Mouse (Mus musculus): ENCODE results near the gene Avp.
"Not testable (repeated sequence)": the region's sequence is repeated elsewhere in the genome, so short reads cannot be mapped to it uniquely, and the experiment has no call there.

The Avp gene

DNA sequence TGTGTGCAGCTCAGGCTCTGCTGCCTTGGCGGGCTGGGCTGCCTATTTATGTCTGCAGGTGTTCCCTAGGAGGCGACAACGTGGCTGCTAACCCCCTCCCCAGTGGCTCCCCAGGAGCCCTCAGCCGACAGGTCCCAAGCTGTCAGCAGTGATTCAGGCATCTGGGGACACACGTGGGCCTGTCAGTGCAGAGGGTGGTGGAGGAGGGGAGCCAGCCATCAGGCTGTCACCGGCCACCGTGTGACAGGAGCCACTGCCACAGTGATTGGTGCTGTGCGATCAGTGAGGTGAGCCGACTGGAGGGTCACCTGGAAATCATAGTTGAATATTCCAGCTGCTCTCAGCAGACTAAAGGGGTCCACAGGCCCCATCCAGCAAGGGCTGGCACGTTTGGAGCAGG is at the start of gene Avp:
TSS of gene Avp (minus strand) at position 3 of the 400 bp plus-strand sequence.
- DNase-seq (ENCODE audit: low read depth in 2 of 2, low spot score in 2 of 2), result no peak

DNA sequence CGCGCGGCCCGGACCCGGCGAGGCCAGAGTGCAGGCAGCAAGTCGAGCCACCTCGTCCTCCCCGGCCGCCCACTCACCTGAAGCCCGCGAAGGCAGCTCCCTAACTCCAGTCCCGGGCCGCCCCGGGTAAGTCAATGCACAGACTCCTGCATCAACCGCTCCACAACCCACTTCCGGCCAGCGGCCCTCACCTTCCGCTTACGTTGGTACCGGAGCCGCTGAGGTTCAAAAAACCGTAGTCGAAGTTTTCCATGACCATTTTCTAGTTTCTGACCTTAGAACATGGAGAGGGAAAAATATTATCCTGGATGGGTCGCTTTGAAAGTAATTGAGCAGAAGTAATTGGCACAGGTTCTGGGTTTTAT is 47.5 kb upstream of the Avp start, which contains the start of the genes Fastkd5 and Ubox5:
TSS of gene Fastkd5 (minus strand) at position 189 of the 365 bp plus-strand sequence.
TSS of gene Ubox5 (minus strand) at position 200 of the 365 bp plus-strand sequence.
- peak; percentile 61 to 72 for DNase-seq (ENCODE audit: low read depth in 2 of 2, low spot score in 2 of 2)

DNA sequence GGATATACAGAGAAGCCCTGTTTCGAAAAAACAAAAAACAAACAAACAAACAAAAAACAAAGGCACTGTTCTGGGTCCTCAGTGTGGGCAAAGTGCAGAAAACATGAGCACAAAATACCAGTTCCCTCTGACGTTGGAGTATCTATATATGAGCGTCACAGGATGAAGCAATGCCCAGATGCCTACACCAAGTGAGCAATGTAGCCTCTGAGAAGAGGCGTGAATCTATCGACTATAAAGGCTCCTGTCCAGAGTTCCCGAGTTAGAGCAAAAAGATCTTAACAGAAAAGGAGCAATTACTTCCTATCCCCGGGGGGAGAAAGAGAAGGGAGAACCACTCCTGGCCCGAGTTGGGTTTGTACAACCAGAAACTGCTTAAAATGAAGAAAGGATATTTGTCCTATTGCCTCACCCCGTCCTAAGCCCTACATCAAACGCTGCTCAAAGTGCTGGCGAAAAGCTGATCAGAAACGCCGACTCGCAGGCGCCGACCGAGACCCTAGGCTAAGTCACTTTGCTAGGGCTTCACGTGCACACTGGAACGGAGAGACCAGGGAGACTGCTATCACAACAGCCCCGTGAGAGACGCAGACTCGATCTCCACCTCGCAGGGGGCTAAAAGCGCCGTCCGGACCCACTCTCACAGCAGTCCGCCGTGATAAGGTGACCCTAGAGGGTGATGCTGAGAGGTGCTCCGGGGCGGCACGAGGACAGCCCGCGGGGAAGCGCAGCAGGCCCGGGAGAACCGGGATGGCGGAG is 46.9 kb upstream of the Avp start:
- no peak for DNase-seq (ENCODE audit: low read depth in 2 of 2, low spot score in 2 of 2)

DNA sequence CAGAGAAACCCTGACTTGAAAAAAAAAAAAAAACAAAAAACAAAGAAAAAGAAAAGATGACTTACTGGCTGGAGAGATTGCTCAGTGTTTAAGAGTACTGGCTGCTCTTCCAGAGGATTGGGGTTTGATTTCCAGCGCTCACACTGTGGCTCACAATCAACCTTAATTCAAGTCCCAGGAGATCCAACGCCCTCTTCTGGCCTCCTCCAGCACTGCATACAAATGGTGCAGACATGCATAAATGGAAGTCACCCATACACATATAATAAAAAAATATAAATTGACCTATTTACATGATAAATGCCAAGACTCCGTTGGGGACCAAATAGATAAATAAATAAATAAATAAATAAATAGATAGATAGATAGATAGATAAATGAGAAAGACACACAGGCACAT is 46.1 kb upstream of the Avp start:
- no peak for DNase-seq (ENCODE audit: low read depth in 2 of 2, low spot score in 2 of 2)

DNA sequence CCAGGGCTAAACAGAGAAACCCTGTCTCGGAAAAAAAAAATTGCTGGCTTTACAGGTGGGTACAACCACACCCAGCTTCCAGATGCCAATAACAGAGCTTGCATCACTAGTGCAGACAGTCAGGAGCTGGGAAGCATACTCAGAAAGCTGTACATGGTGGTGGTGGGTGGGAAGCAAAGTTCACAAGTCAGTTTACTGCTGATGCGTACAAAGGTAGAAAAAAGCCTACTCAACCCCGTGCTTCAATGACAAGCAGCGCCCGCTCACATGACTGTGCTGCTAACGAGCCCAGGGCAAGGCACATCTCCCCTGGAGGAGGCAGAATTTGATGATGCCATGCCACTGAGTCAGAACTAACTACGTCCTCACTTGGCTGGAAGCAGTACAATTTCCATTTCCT is 36.6 kb upstream of the Avp start:
- no peak for DNase-seq (ENCODE audit: low read depth in 2 of 2, low spot score in 2 of 2)

DNA sequence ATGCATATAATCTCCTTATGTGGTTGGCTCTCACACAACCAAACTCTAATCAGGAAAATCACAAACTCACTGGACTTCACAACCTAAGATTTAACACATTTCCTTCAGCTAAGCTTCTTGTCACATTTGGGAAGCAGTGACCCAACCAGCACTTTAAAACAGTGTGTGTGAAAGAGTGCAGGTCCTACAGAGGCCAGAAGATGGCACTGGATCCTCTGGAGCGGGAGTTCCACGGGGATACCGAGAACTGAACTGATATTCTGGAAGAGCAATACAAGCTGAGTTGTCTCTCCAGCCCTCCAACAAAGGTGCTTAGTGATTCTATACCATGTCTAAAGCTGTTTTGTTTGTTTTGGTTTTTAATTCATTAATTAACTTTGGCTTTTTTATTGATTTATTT is 30.7 kb upstream of the Avp start:
- DNase-seq (ENCODE audit: low read depth in 2 of 2, low spot score in 2 of 2), result peak in 1 of 2 experiments; percentile 18

DNA sequence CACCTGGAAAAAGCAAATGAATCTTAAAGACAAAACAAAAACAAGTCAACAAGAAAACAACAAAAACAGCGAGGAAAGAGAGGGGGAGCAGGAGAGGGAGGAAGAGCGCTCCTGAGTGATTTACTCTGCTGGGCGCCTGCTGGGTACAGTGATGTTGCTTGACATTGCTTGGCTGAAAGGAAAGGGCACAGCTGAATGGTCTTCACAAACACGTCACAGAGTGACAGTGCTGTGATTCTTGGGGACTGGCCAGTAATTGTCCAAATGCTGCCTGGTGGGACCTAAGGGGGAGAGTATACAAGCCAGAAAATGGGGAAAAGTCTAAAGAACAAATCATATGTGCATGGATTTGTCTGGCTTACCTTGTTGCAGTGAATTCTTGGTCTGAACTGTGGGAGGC is 19.8 kb upstream of the Avp start:
- DNase-seq (ENCODE audit: low read depth in 2 of 2, low spot score in 2 of 2), result no peak

DNA sequence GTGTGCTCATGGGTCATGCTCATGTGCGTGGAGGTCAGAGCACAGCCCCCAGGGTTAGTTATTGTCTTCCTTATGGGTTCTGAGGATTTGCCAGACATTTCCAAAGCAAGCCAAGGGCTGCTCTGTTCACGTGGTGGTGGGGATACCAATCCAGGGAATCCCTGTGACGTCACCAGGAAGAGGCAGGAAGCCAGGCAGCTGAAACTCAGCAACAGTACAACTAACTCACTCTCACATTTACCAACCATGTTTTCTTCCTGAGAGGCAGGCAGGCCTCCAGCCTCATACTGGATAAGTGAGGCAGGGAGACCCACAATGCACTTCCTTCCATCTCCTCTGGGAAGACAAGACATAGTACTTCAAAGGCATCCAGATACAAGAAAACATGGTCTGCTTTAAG is 16.0 kb upstream of the Avp start:
- DNase-seq (ENCODE audit: low read depth in 2 of 2, low spot score in 2 of 2), result no peak

DNA sequence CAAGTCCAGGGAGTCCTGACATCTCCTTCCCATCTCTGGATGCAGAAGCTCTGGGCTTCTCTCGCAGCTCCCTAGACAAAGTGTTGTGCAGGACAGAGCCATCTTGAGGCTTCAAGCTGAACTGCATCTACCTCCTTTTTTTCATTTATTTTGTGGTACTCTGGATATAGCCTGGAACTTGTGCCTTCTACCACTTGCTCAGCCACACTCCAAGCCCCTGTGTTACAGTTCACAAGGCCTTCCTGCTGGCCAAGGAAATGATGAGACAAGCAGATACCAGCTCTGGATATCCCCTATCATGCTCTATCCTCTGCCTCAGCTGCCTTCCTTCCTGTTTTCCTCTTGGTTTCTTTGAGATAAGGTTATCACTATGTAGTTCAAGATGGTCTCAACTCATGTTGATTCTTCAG is 15.3 kb upstream of the Avp start:
- no peak for DNase-seq (ENCODE audit: low read depth in 2 of 2, low spot score in 2 of 2)

DNA sequence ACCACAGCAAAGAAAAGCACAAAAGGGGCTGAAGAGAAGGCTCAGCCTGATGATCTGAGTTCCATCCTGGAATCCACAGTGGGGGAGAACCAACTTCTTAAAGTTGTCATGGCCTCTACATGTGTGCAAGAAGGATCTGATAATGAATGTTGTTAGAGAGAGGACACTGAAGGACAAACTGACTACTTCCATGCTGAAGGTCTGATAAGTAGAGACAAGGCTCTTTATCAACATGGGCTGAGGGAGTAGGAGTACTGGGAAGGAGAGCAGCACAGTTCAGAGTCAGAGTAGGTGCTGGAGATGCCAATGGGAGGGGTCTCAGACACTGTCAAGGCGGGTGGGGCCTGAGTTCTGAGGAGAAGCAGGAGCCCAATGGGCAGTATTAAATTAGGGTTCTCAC is 13.2 kb upstream of the Avp start:
- no peak for DNase-seq (ENCODE audit: low read depth in 2 of 2, low spot score in 2 of 2)

DNA sequence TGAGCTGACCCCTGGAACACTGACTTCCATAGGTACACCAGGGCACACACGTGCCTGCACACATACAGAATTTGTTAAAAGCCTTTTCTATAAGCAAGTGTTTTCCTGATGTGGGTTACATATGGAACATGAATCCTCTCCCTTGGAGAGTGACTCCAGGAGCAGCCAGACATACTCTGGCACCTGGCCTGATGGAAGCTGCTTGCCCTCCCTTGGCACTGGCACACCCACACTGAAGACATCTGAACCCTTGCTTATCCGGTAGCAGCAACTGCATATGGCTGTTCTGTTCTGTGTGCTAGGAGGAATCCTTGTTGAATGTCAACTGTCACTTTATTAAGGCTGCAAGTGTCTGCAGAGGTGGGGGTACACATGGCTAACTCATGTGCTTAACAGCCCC is 8.7 kb upstream of the Avp start:
- DNase-seq (ENCODE audit: low read depth in 2 of 2, low spot score in 2 of 2), result no peak

DNA sequence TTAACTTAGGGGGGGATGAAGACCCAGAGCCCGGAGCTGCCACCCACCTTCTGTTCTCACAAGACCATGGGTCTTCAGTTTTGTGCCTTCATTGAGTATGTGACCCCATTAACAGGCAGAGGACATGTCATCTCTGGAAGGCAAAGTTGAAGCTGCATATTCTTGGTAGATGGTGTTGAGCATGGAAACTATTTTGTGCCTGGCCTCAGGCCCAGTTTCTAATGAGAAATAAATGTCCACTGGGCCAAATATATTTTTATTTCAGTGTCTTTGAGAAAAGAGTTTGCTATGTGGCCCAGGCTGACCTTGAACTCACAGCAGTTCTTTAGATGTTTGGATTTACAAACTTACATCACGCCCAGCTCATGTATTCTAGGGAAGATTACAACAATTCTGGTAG is 7.4 kb upstream of the Avp start:
- no peak for DNase-seq (ENCODE audit: low read depth in 2 of 2, low spot score in 2 of 2)

DNA sequence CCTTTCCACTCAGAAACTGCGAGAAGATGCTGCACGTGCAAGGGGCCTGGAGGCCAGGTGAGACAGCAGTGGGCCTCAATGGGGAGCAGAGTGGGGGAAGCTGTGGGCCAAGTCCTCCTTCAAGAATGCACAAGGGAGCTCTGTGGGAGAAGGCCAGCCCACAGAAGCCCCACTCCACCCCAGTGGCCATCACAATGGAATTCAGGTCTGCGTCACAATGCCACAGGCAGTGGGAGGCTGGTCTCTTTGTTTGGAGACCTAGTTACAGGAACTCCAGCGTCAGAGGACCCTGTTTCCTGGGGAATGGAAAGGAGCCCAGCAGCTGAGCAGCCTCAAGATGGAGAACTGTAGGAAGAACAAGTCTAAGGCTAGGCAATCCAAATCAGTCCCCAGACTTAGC is 6.8 kb upstream of the Avp start:
- no peak for DNase-seq (ENCODE audit: low read depth in 2 of 2, low spot score in 2 of 2)

DNA sequence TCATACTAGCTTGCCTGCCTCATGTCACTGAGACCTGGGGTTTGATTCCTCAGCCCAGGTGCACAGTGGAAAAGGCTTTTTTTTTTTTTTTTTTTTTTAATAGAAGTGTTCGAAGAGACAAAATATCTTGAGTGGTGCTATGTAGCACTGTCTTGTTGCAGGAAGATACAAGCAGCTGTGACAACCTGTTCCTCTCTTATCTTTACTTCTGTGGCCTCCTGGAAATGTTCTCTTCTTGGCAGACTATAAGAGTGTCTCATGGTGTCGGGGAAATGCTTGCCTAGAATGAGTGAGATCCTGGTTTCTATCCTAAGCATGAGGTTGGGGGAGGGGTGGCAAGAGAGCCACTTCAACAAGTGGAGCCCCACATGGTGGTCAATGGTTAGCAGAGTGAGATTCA is 6.0 kb upstream of the Avp start:
- DNase-seq (ENCODE audit: low read depth in 2 of 2, low spot score in 2 of 2), result no peak

DNA sequence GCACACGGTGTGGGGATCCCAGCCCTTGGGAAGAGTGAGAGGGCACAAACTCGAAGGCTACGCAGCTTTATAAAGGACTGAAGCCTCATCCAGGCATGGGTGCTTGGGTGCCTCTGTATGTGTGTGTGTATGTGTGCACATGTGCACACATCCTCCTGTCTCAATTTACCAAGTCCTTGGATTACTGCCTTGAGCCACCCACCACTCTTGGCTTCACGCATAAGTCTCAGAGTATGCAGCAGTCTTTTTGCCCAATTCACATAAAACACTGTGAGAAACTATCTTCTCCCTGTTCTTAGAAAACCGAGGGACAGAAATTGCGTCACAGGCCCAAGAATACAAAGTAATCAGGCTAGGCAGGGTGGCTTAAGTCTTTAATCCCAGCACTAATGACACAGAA is 3.7 kb upstream of the Avp start:
- DNase-seq (ENCODE audit: low read depth in 2 of 2, low spot score in 2 of 2), result no peak

DNA sequence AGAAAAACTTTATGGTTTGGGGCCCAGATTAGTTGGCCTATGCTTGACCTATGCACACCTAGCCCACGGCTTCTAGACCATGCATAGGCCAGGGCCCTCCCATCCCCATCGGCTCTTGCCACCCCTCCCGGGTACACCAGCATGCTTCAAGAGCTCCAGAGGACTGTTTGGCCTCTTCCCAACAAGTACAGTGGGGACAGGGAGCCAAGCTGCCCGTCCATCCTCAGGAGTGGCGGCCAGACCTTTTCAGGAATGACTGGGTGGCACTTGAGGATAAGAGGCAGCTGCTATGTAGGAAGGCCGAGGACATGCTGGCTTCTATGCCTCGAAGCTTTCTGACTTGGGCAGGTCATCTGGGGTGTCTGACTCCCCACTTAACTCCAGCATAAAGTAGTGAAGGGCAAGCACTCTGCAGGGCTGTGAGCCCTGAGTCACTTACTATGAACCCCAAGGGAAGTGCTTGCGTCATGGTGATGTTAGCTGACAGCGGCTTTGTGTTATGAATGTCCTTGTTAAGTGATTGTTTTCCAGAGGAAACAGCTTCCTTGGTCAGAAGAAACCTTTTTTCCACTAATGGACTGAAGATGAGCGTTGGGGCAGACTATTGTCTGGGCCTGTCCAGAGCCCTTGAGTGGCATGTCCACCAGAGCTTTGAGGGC is 1.7 kb upstream of the Avp start:
- no peak for DNase-seq (ENCODE audit: low read depth in 2 of 2, low spot score in 2 of 2)

DNA sequence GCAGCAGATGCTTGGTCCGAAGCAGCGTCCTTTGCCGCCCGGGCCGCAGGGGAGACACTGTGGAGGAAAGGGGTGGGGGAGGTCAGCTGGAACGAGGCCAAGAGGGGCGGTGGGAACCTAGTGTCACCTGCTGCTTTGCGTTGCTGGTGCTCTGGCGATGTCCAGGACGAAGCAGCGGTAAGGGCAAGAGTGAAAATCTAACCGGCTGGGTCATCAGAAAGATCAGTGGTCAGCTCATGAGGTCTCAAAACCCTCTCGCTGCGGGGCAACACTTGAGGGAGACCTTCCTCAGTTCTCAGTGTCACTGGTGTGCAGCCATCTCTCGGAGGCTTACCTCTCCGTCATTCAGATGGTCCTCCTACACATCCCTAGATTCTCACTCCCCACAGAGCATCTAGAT is 1.2 kb downstream of the Avp start:
- no peak for DNase-seq (ENCODE audit: low read depth in 2 of 2, low spot score in 2 of 2)

DNA sequence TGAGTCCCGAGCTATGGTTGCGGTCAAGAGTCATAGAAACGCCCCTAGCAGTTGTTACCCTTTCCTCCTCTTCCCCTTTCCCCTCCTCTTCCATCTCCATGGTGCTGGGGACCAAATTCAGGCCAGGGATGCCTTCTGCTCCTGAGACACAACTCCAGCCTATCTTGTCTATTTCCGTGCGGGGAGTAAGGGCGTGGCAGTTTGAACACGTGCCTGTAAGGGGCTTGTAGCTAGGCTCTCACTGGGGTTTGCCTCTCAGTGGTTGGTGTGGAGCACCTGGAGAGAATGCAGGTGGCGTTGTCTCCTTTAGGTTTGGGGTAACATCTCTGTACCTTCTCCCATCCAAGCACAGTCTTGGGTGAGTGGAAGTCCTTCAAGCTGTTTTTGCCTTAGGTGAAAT is 2.6 kb downstream of the Avp start:
- no peak for DNase-seq (ENCODE audit: low read depth in 2 of 2, low spot score in 2 of 2)

DNA sequence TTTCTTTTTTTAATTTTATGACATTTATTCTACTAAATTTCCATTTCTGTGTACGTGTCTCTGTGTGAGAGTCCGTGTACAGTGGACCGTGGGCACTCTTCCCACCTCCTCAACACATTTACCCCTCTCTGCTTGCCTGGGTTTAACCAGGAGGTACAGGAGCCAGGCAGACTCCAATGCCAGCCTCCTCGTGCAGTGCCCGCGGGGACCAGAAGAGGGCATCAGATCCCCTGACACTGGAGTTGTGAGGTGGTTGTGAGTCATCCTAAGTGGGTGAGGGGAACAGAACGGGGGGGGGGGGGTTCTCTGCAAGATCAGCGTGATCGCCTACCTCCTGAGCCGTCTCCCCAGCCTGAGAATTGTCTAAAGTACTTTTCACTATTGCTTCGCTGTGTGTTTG is 4.2 kb downstream of the Avp start:
- peak; percentile 42 to 73 for DNase-seq (ENCODE audit: low read depth in 2 of 2, low spot score in 2 of 2)

DNA sequence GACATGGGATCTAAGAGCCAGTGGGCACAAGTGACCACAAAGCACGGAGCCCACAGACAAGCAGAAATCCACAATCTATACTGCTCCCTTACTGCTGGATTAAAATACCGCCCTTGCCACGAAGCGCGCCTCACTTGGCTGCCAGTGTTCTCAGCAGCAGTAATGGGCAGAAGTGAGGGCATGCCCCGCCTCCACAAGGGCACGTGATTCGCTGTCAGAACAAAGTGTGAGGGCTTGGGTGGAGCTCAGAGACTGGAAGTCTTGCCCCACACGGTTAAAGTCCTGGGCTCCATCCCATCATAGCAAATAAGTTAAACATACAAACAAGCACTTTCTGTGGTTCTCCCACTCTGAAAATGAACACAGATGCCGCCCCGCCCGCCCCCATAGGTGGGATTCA is 4.7 kb downstream of the Avp start:
- DNase-seq (ENCODE audit: low read depth in 2 of 2, low spot score in 2 of 2), result peak; percentile 32 to 51

DNA sequence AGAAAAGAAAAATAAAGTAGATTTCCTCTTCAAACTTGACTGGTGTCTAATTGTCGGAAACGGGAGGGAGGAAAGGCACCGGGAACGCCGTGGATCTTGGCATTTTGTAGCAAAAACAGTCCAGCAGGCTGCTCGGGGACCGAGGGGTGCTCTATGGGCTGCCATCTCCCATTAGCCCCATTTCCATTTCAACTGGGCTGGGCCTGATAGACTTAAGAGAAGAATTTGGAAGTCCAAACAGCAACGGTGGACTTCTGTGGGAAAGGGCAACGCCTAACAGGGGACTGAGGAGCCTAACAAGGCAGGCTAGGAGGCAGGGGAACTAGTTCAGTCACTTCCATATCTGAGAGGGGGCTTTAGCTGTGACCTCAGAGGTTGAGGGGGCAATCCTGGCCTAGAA is 5.3 kb downstream of the Avp start:
- no peak for DNase-seq (ENCODE audit: low read depth in 2 of 2, low spot score in 2 of 2)

DNA sequence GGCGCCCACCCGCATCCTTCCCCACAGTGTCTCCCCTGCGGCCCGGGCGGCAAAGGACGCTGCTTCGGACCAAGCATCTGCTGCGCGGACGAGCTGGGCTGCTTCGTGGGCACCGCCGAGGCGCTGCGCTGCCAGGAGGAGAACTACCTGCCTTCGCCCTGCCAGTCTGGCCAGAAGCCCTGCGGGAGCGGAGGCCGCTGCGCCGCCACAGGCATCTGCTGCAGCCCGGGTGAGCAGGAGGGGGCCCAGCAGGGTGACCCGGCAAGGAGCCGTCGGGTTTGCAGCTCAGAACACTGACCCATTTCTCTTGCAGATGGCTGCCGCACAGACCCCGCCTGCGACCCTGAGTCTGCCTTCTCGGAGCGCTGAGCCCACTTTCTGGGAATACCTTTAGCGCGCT is 5.8 kb downstream of the Avp start:
- not testable (repeated sequence) for DNase-seq (ENCODE audit: low read depth in 2 of 2, low spot score in 2 of 2)

DNA sequence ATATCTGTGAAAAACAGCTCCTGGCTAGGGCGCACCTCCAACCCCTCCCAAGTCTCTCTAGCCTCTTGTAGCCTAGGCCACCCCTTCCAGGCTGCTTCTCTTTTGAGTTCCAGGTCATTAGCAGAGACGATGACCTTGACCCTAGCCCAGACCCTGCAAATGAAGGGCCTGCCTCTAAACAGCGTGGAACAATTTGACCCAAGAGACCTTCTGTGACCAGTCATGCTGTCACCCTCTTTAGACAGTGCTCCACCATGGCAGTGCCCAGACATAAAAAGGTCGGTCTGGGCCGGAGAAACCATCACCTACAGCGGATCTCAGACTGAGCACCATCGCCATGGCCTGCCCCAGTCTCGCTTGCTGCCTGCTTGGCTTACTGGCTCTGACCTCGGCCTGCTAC is 6.5 kb downstream of the Avp start, which contains the start of gene Oxt:
TSS of gene Oxt (plus strand) at position 301 of the 400 bp plus-strand sequence.
- no peak for DNase-seq (ENCODE audit: low read depth in 2 of 2, low spot score in 2 of 2)

Measured in CD8-positive naive resting alpha-beta T cell, adult 2 months (primary cell).